Mouse (Mus musculus) urinary bladder, postnatal 36 days (tissue): ENCODE data around the gene Gm16442.
"Not testable (repeated sequence)": the region's sequence is repeated elsewhere in the genome, so short reads cannot be mapped to it uniquely, and the experiment has no call there.

Source experiments
- DNase-seq, 2 experiments: peaks; one replicate each; pipeline ENCODE4 v3.0.0; 2022; ENCODE audit warnings: low spot score in 2 of 2, mixed read lengths in 1 of 2

Gm16442 gene

GRCm38 (mm10) chr7:20122479-20122878 lies at the start of gene Gm16442:
Gene Gm16442, minus strand, starts transcription at chr7:20122579.
- DNase-seq = not testable (repeated sequence)

GRCm38 (mm10) chr7:20168277-20168676 lies 45.9 kb upstream of the Gm16442 start, which contains the start of gene Vmn1r94:
Gene Vmn1r94, minus strand, starts transcription at chr7:20168377.
- DNase-seq = not testable (repeated sequence)

GRCm38 (mm10) chr7:20138988-20139387 lies 16.6 kb upstream of the Gm16442 start, which contains the start of gene Vmn1r93:
Gene Vmn1r93, minus strand, starts transcription at chr7:20139088.
- DNase-seq = not testable (repeated sequence)

- not testable (repeated sequence) for DNase-seq
Measured at GRCm38 (mm10) chr7:20099380-20099779, 23.0 kb downstream of the Gm16442 start, which contains the start of gene Vmn1r91. Gene Vmn1r91, plus strand, starts transcription at chr7:20099680.

- not testable (repeated sequence) for DNase-seq
Measured at GRCm38 (mm10) chr7:20078118-20078517, 44.3 kb downstream of the Gm16442 start.
